Mouse (Mus musculus): Measurements from ENCODE around the gene Lyrm7. TPM values are rescaled to one million over a fixed set of nuclear protein-coding genes. Genes with fewer than 3 reads are reported as not detected.

Lyrm7 gene
- polyA plus RNA-seq, 1 experiment from 2014 or later: 12.9 TPM

DNA sequence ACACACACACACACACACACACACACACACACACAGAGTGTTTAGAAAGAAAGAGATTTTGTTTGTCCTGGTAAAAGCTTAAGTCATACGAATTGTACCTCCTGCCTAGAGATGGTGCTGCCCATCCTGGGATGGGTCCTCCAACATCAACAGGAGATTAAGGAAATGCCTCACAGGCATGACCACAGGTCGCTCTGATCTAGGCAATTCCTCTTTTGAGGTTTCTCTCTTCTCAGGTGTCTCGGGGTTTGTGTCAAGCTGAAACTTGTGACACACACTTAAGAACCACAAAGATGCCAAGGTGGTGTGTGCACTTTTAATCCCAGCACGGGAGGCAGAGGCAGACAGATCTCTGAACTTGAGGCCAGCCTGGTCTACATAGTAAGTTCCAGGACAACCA lies 52.5 kb downstream of the Lyrm7 start:
- H3K4me2 ChIP-seq (replicated peaks): no peak overlapping the region
- no peak for ATAC-seq (replicated peaks)
- no peaks in the 10 kb centered on the region for H3K36me3 ChIP-seq
- no peak overlapping the region for H3K4me3 ChIP-seq
- 80% methylated on average over 4 of the region's 4 CpGs for WGBS
- H3K27ac ChIP-seq (replicated peaks): no peak overlapping the region
- H3K9ac ChIP-seq (replicated peaks): no peak overlapping the region
- H3K9me3 ChIP-seq: no peaks in the 10 kb centered on the region
- H3K27me3 ChIP-seq: no peaks in the 10 kb centered on the region
- peaks cover 8% of the 10 kb centered on the region for H3K4me1 ChIP-seq

- no peaks in the 10 kb centered on the region for H3K9me3 ChIP-seq
- H3K27ac ChIP-seq (replicated peaks): no peak overlapping the region
- H3K36me3 ChIP-seq: no peaks in the 10 kb centered on the region
- 86% methylated on average over 9 of the region's 9 CpGs for WGBS
- no peak overlapping the region for H3K4me2 ChIP-seq (replicated peaks)
- no peaks in the 10 kb centered on the region for H3K27me3 ChIP-seq
- H3K4me3 ChIP-seq: no peak overlapping the region
- H3K4me1 ChIP-seq: peaks cover 3% of the 10 kb centered on the region
- no peak overlapping the region for H3K9ac ChIP-seq (replicated peaks)
- no peak for ATAC-seq (replicated peaks)
Measured at GRCm38 (mm10) chr11:54807669-54808068, 53.0 kb downstream of the Lyrm7 start.

- Histone ChIP-seq H3K4me3 (no peak overlapping the region), H3K9me3 (no peaks in the 10 kb centered on the region), H3K36me3 (no peaks in the 10 kb centered on the region), H3K9ac (replicated peaks) (no peak overlapping the region), H3K4me2 (replicated peaks) (no peak overlapping the region), H3K27ac (replicated peaks) (no peak overlapping the region), H3K4me1 (no peaks in the 10 kb centered on the region), H3K27me3 (no peaks in the 10 kb centered on the region)
- no peak for ATAC-seq (replicated peaks)
- 97% methylated on average over 28 of the region's 28 CpGs for WGBS
Measured at GRCm38 (mm10) chr11:54806891-54807290, 53.8 kb downstream of the Lyrm7 start.

GRCm38 (mm10) chr11:54805196-54805595 lies 55.5 kb downstream of the Lyrm7 start:
- no peaks in the 10 kb centered on the region for H3K27me3 ChIP-seq
- no peak overlapping the region for H3K4me3 ChIP-seq
- H3K4me1 ChIP-seq: no peaks in the 10 kb centered on the region
- no peaks in the 10 kb centered on the region for H3K9me3 ChIP-seq
- H3K4me2 ChIP-seq (replicated peaks): no peak overlapping the region
- no peak overlapping the region for H3K27ac ChIP-seq (replicated peaks)
- H3K9ac ChIP-seq (replicated peaks): no peak overlapping the region
- ATAC-seq (replicated peaks): no peak
- WGBS: 85% methylated on average over 4 of the region's 4 CpGs
- no peaks in the 10 kb centered on the region for H3K36me3 ChIP-seq

- Histone ChIP-seq H3K4me1 (no peaks in the 10 kb centered on the region), H3K36me3 (no peaks in the 10 kb centered on the region), H3K27me3 (no peaks in the 10 kb centered on the region), H3K4me2 (replicated peaks) (no peak overlapping the region), H3K9ac (replicated peaks) (no peak overlapping the region), H3K9me3 (no peaks in the 10 kb centered on the region), H3K4me3 (no peak overlapping the region), H3K27ac (replicated peaks) (no peak overlapping the region)
- no peak for ATAC-seq (replicated peaks)
- WGBS: 86% methylated on average over 6 of the region's 6 CpGs
Measured at GRCm38 (mm10) chr11:54802621-54803020, 58.1 kb downstream of the Lyrm7 start.

GRCm38 (mm10) chr11:54801791-54802558 lies 58.7 kb downstream of the Lyrm7 start:
- H3K36me3 ChIP-seq: no peaks in the 10 kb centered on the region

GRCm38 (mm10) chr11:54796551-54796950 lies 64.2 kb downstream of the Lyrm7 start:
- Histone ChIP-seq H3K4me1 (0 out of 2 replicates have a peak, but pooled peaks cover 4% of the 10 kb centered on the region), H3K9me3 (no peaks in the 10 kb centered on the region), H3K4me2 (replicated peaks) (no peak overlapping the region), H3K27me3 (no peaks in the 10 kb centered on the region), H3K27ac (replicated peaks) (no peak overlapping the region), H3K4me3 (no peak overlapping the region), H3K9ac (replicated peaks) (no peak overlapping the region), H3K36me3 (no peaks in the 10 kb centered on the region)
- no peak for ATAC-seq (replicated peaks)
- 81% methylated on average over 11 of the region's 11 CpGs for WGBS

More at GRCm38 (mm10) chr11:54801791-54802558, 58.7 kb downstream of the Lyrm7 start:
- no peaks in the 10 kb centered on the region for H3K27me3 ChIP-seq
- 85% methylated on average over 6 of the region's 6 CpGs for WGBS
- no peak overlapping the region for H3K9ac ChIP-seq (replicated peaks)
- ATAC-seq (replicated peaks): no peak
- H3K4me1 ChIP-seq: no peaks in the 10 kb centered on the region
- H3K27ac ChIP-seq (replicated peaks): no peak overlapping the region
- H3K4me2 ChIP-seq (replicated peaks): no peak overlapping the region
- H3K9me3 ChIP-seq: no peaks in the 10 kb centered on the region
- H3K4me3 ChIP-seq: no peak overlapping the region

- H3K27me3 ChIP-seq: no peaks in the 10 kb centered on the region
- H3K9ac ChIP-seq (replicated peaks): no peak overlapping the region
- no peak overlapping the region for H3K4me3 ChIP-seq
- no peak overlapping the region for H3K27ac ChIP-seq (replicated peaks)
- 84% methylated on average over 3 of the region's 3 CpGs for WGBS
- no peaks in the 10 kb centered on the region for H3K9me3 ChIP-seq
- 0 out of 2 replicates have a peak, but pooled peaks cover 4% of the 10 kb centered on the region for H3K4me1 ChIP-seq
- no peak for ATAC-seq (replicated peaks)
- H3K4me2 ChIP-seq (replicated peaks): no peak overlapping the region
- H3K36me3 ChIP-seq: no peaks in the 10 kb centered on the region
Measured at GRCm38 (mm10) chr11:54794678-54795077, 66.0 kb downstream of the Lyrm7 start.

DNA sequence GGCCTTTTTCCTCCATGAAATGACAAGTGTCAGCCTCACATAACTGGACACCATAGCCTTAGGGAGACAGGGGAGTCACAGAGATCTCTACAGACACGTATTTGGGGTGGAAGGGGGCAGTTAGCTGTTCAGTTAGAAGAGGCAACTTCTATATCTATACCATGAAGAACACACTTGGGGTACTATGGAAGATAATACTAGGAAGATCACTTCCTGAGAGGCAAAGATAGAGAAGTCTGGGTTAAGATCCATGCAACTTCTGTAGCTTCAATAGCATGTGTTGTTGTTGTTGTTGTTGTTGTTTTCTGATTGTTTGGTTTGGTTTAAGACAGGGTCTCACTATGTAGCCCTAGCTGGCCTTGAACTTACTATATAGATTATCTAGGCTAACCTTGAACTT lies 67.5 kb downstream of the Lyrm7 start:
- Histone ChIP-seq H3K4me2 (replicated peaks) (no peak overlapping the region), H3K4me1 (0 out of 2 replicates have a peak, but pooled peaks cover 4% of the 10 kb centered on the region), H3K9ac (replicated peaks) (no peak overlapping the region), H3K9me3 (no peaks in the 10 kb centered on the region), H3K4me3 (no peak overlapping the region), H3K36me3 (no peaks in the 10 kb centered on the region), H3K27me3 (no peaks in the 10 kb centered on the region), H3K27ac (replicated peaks) (no peak overlapping the region)
- 65% methylated on average over 1 of the region's 1 CpGs for WGBS
- ATAC-seq (replicated peaks): no peak

GRCm38 (mm10) chr11:54791458-54791857 lies 69.3 kb downstream of the Lyrm7 start:
- no peak overlapping the region for H3K4me3 ChIP-seq
- H3K27ac ChIP-seq (replicated peaks): no peak overlapping the region
- H3K4me1 ChIP-seq: peaks cover 6% of the 10 kb centered on the region
- H3K27me3 ChIP-seq: no peaks in the 10 kb centered on the region
- H3K4me2 ChIP-seq (replicated peaks): no peak overlapping the region
- H3K9ac ChIP-seq (replicated peaks): no peak overlapping the region
- WGBS: 96% methylated on average over 4 of the region's 4 CpGs
- H3K9me3 ChIP-seq: no peaks in the 10 kb centered on the region
- H3K36me3 ChIP-seq: no peaks in the 10 kb centered on the region
- ATAC-seq (replicated peaks): no peak

DNA sequence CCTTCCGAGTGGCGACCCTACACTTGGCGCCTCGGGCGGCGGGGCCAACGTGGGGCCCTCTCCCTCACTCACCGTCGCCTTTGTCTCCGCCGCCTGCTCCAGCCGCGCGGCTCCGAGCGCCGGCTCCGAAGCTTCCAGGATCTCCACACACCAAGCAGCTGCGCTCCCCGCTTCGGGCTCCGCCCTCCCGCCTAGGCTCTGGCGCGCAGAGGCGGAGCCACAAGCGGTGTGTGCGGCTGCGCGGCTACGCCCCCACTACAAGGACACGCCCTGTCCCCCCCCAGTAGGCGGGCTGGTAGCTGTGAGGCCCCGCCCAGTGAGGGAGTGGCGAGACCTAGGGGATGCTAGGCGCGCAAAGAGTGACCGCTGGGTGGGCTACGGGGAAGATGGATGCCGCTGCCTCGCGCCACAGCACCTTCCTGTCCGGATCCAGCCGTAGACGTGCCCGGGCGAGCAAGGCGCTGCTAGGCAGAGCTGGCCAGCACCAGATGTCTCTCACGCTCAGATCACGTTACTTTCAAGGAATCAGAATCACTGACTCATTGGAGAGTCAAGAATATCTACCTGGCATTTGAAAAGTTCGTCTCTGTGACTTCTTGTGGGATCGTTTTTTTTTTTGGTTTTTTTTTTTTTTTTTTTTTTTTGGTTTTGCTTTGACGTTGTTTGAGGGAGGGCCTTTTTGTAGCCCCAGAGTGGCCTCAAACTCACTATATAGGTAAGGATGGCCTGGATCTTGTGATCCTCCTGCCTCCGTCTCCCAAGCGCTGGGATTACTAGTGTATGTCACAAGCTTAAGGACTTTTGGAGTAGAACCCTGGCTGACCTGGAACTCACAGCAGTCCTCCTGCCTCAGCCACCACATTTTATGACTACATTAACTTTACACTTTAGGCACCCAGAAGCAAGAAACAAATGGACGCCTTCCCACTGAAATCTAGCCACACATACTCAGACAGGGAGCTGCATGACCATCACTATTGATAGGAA lies 72.9 kb downstream of the Lyrm7 start, which contains the start of gene Cdc42se2:
TSS of gene Cdc42se2 (minus strand) at position 188 of the 987 bp plus-strand sequence.
- Histone ChIP-seq H3K9me3 (no peaks in the 10 kb centered on the region), H3K27ac (replicated peaks) (peak within 1 kb of the TSS; percentile 99), H3K4me2 (replicated peaks) (peak within 1 kb of the TSS; percentile 61), H3K4me3 (peak within 1 kb of the TSS; percentile 93), H3K9ac (replicated peaks) (peak within 1 kb of the TSS; percentile 98), H3K36me3 (no peaks in the 10 kb centered on the region), H3K27me3 (no peaks in the 10 kb centered on the region), H3K4me1 (peaks cover 35% of the 10 kb centered on the region)
- WGBS: 4% methylated on average over 56 of the region's 56 CpGs
- ATAC-seq (replicated peaks): peak; percentile 99

Measured in forebrain, embryonic 15.5 days (tissue).